Mouse (Mus musculus) liver, embryonic 16.5 days (tissue): ENCODE measurements at regions not wholly inside any gene's neighbourhood (a gene's known extent, or its start where the extent isn't known, plus 50 kb on each side); places are given as distances from the start of the nearest gene placed in this dataset.

Experiments
- ATAC-seq: fragments of 200-750 bp; cut with Nextera tagmentation; 2 replicates; pipeline ENCODE4 v1.8.0; 2017; ENCODE audit warnings: low read depth, mild to moderate bottlenecking, moderate number of reproducible peaks, moderate library complexity
- H3K27ac ChIP-seq: fragments of 300-500 bp; sonication (generic); 2 replicates; pipeline ENCODE4 v1.5.1; 2014; ENCODE audit warnings: mild to moderate bottlenecking, low read length
- H3K27me3 ChIP-seq: fragments of 300-500 bp; sonication (generic); 2 replicates; pipeline ENCODE4 v1.6.1; 2014; ENCODE audit warnings: low read depth, low read length, mixed read lengths; ENCODE audit not compliant: control insufficient read depth, insufficient read depth
- H3K36me3 ChIP-seq: fragments of 300-500 bp; sonication (generic); 2 replicates; pipeline ENCODE4 v1.6.1; 2014; ENCODE audit warnings: mild to moderate bottlenecking; ENCODE audit not compliant: control insufficient read depth, insufficient read depth
- H3K4me1 ChIP-seq: fragments of 300-500 bp; sonication (generic); 2 replicates; pipeline ENCODE4 v1.6.1; 2014; ENCODE audit warnings: low read depth, low read length, mixed read lengths; ENCODE audit not compliant: control insufficient read depth
- H3K4me2 ChIP-seq: fragments of 300-500 bp; sonication (generic); 2 replicates; pipeline ENCODE4 v1.6.1; 2014; ENCODE audit warnings: low read depth, low read length, mixed read lengths
- H3K4me3 ChIP-seq: fragments of 300-500 bp; sonication (generic); 2 replicates; pipeline ENCODE4 v1.5.1; 2014; ENCODE audit warnings: low read depth, mild to moderate bottlenecking, low read length
- H3K9ac ChIP-seq: fragments of 300-500 bp; sonication (generic); 2 replicates; pipeline ENCODE4 v1.6.1; 2014; ENCODE audit warnings: low read depth, low read length
- H3K9me3 ChIP-seq: fragments of 300-500 bp; sonication (generic); replicated peaks from 2 replicates; pipeline ENCODE4 v1.6.1; 2016; ENCODE audit warnings: low read length; ENCODE audit not compliant: control insufficient read depth
- whole genome bisulfite sequencing: fragments of 180-500 bp; shearing (Covaris S2); extraction: QIAGEN DNeasy Blood & Tissue Kit; methylation state at CpG from one replicate; pipeline ENCODE4 v1.1.7; 2014; ENCODE audit not compliant: insufficient replicate concordance; 5-methylcytosine and 5-hydroxymethylcytosine counted together

DNA sequence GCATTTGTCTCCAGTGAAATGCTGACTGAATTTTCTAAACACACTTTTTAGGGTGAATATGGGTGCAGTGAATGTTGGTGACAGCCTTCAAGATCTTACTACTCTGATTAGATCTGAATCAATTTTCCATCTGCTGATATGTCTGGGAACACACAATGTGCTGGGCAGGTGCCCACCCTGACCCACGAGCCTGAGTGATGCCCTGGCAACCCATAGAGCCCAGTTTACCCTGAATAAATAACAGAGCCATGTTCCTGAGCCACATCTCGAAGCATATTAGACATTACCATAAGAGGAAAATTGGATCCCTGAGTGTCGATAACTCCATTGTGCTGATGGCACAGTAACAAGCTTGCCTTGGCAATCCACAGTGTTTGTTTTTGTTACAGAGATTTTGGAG lies 644.9 kb downstream of the Nedd1 start:
- H3K4me3 ChIP-seq, result no peak overlapping the region
- no peaks in the 10 kb centered on the region for H3K9me3 ChIP-seq
- H3K4me2 ChIP-seq, result no peak overlapping the region
- WGBS, result 59% methylated on average over 3 of the region's 3 CpGs
- no peaks in the 10 kb centered on the region for H3K27me3 ChIP-seq
- H3K4me1 ChIP-seq, result no peaks in the 10 kb centered on the region
- no peak overlapping the region for H3K9ac ChIP-seq
- H3K27ac ChIP-seq, result no peak overlapping the region
- H3K36me3 ChIP-seq, result no peaks in the 10 kb centered on the region
- no peak for ATAC-seq

- 43% methylated on average over 3 of the region's 3 CpGs for WGBS
- Histone ChIP-seq H3K9me3 (no peaks in the 10 kb centered on the region), H3K27ac (no peak overlapping the region), H3K4me2 (no peak overlapping the region), H3K4me3 (no peak overlapping the region), H3K9ac (no peak overlapping the region), H3K4me1 (no peaks in the 10 kb centered on the region), H3K36me3 (no peaks in the 10 kb centered on the region), H3K27me3 (no peaks in the 10 kb centered on the region)
- ATAC-seq, result no peak
Measured at GRCm38 (mm10) chr10:92076754-92077153, 645.5 kb downstream of the Nedd1 start.

DNA sequence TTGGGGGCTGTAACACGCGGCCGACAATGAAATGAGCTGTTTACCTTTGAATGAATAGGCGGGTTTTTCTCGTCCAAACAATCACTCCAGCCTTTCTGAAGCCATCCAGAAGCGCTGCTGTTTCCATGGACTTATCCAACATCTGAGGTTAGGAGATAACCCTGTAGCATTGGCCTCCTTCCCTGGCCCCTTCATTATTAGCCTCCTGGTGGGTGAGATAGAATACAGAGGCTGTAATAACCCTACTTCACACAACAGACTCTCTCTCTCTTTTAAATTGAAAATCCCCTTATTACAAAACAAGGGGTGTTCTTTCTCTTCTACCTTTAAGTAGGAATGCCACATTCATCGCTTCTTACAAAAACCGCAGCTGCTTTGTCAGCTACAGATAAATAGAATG lies 646.8 kb downstream of the Nedd1 start:
- H3K27me3 ChIP-seq, result no peaks in the 10 kb centered on the region
- H3K36me3 ChIP-seq, result no peaks in the 10 kb centered on the region
- H3K9me3 ChIP-seq, result no peaks in the 10 kb centered on the region
- H3K4me2 ChIP-seq, result no peak overlapping the region
- no peak for ATAC-seq
- no peak overlapping the region for H3K4me3 ChIP-seq
- no peaks in the 10 kb centered on the region for H3K4me1 ChIP-seq
- no peak overlapping the region for H3K27ac ChIP-seq
- 52% methylated on average over 8 of the region's 8 CpGs for WGBS
- H3K9ac ChIP-seq, result no peak overlapping the region

DNA sequence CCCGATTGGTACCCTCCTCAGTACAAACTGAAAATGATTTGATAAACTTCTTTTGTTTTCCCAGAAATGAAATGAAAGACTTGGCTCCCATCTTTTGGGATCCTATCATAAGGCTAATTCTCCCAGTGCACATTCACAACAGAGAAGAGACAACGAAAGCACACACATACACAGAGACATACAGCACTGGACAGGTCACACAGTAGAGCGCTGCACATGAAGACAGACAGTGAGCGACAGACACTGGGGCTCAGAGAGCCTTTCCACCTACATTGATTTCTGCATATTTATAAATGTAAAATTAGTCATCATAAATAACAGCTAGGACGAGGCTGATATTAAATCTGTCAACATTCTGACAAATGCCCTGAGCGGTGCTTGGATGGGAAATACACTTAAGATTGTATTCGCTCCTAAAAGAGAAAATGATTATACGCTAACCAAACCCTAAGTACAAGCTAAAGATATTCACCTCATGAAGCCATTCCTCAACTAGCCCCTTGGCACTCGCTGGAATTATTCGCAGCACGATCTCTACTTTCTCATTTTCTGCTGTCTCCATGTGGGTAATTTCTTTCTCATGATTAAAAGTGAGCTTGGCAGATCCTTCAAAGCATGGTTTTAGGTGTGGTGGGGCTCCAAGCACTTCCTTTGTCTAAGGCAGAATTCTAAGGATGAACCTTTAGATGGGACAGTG lies 647.4 kb downstream of the Nedd1 start:
- no peak for ATAC-seq
- Histone ChIP-seq H3K27ac (no peak overlapping the region), H3K4me1 (no peaks in the 10 kb centered on the region), H3K36me3 (no peaks in the 10 kb centered on the region), H3K9me3 (no peaks in the 10 kb centered on the region), H3K4me3 (no peak overlapping the region), H3K9ac (no peak overlapping the region), H3K4me2 (no peak overlapping the region), H3K27me3 (no peaks in the 10 kb centered on the region)
- 72% methylated on average over 11 of the region's 11 CpGs for WGBS

DNA sequence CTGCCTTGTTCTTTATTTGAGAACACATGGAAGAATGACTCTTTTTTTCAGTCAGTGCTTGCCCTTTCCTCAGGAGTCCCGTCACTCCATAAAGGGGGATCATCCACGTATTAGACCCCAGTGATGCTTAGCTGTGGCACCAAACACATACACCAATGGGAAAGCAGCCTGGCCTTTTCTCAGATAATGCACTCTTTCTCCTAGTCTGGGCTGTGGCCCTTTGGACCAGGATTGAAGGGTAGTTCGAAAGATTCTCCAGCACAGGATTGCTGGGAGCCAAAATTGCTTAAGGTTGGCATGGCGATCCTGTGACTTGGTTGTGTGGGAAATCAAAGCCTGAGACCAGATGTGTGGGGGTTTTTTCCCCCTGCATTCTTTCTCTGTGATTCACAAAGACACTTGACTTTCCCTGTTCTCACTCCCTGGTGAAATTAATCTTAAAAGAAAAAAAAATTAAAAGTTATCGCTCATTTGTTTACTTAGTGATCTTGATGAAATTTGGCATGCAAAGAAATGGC lies 648.3 kb downstream of the Nedd1 start:
- Histone ChIP-seq H3K4me2 (no peak overlapping the region), H3K27me3 (no peaks in the 10 kb centered on the region), H3K4me1 (no peaks in the 10 kb centered on the region), H3K9ac (no peak overlapping the region), H3K9me3 (no peaks in the 10 kb centered on the region), H3K27ac (no peak overlapping the region), H3K36me3 (no peaks in the 10 kb centered on the region), H3K4me3 (no peak overlapping the region)
- WGBS, result 63% methylated on average over 5 of the region's 5 CpGs
- no peak for ATAC-seq

DNA sequence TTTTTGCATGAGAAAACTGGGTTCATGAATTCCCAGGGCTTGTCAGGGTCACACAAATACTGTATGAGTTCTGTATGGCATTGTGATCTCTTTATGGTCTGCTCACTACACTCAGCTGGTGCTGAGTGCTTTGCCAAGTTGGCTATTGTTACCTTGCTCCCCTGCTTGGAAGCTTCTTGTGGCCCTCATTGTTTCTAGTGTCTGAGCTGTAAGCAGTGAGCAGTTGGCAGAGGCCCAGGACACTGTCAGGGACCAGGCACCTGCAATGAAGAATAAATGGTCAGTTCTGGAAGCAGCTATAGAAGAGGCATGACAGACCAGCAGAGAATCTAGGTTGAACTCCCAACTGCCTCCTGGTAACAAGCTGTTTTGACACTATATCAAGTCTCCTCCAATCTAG lies 677.4 kb downstream of the Nedd1 start:
- Histone ChIP-seq H3K4me2 (no peak overlapping the region), H3K27me3 (no peaks in the 10 kb centered on the region), H3K27ac (no peak overlapping the region), H3K9me3 (no peaks in the 10 kb centered on the region), H3K9ac (no peak overlapping the region), H3K36me3 (no peaks in the 10 kb centered on the region), H3K4me1 (no peaks in the 10 kb centered on the region), H3K4me3 (no peak overlapping the region)
- ATAC-seq, result no peak

DNA sequence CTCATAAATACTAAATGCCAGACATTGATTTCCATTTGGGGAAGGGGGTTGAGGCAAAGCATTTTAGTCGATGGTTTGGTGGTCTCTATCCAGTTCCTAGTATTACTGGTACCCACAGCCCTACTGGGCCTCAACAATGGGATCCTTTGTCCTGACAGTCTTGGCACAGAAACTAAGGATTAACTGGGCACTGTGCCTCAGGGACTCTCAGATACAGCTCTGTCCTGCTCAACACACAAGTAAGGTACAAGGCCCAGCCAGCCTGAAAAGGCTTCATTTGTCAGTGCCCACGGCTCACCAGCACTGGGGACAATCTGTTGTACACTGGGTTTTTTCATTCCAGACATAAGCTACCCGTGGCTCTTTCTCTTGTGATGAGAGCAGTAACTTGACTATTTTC lies 686.0 kb downstream of the Nedd1 start:
- Histone ChIP-seq H3K4me3 (no peak overlapping the region), H3K27ac (no peak overlapping the region), H3K9me3 (no peaks in the 10 kb centered on the region), H3K4me1 (no peaks in the 10 kb centered on the region), H3K36me3 (no peaks in the 10 kb centered on the region), H3K27me3 (no peaks in the 10 kb centered on the region), H3K9ac (no peak overlapping the region), H3K4me2 (no peak overlapping the region)
- WGBS, result 47% methylated on average over 3 of the region's 3 CpGs
- ATAC-seq, result no peak

GRCm38 (mm10) chr10:92030221-92030620 lies 692.0 kb downstream of the Nedd1 start:
- WGBS, result 56% methylated on average over 4 of the region's 4 CpGs

DNA sequence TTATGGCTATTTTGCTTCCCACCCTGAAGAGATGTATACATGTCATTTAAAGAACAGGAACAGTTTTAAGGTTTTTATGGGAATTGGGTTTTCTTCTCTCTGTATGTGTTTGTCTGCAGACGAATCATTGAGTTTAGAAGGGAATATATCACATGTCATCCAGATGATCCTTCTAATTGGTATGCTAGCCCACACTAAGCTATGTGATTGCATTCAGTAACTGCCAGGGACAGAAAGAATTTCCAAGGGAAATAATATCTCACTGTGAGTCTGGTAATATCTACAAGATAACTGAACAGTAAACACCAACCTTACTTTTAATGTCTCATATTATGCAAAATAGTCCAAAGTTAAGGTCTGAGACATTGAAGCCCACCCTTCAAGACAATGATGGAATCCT lies 698.0 kb downstream of the Nedd1 start:
- Histone ChIP-seq H3K4me3 (no peak overlapping the region), H3K4me1 (no peaks in the 10 kb centered on the region), H3K36me3 (no peaks in the 10 kb centered on the region), H3K9me3 (no peaks in the 10 kb centered on the region), H3K4me2 (no peak overlapping the region), H3K27ac (no peak overlapping the region), H3K9ac (no peak overlapping the region), H3K27me3 (no peaks in the 10 kb centered on the region)
- ATAC-seq, result no peak
- 32% methylated on average over 1 of the region's 1 CpGs for WGBS

More at GRCm38 (mm10) chr10:92030221-92030620, 692.0 kb downstream of the Nedd1 start:
- no peaks in the 10 kb centered on the region for H3K9me3 ChIP-seq
- no peak overlapping the region for H3K4me3 ChIP-seq
- H3K9ac ChIP-seq, result no peak overlapping the region
- H3K27ac ChIP-seq, result no peak overlapping the region
- no peaks in the 10 kb centered on the region for H3K27me3 ChIP-seq
- ATAC-seq, result no peak
- no peak overlapping the region for H3K4me2 ChIP-seq
- no peaks in the 10 kb centered on the region for H3K36me3 ChIP-seq
- no peaks in the 10 kb centered on the region for H3K4me1 ChIP-seq
